Mouse (Mus musculus): ENCODE data around the gene Scgb1b20. TPM values are rescaled to one million over a fixed set of nuclear protein-coding genes. Genes with fewer than 3 reads are reported as not detected.
"Not testable (repeated sequence)": the region's sequence is repeated elsewhere in the genome, so short reads cannot be mapped to it uniquely, and the experiment has no call there.

Scgb1b20 gene
- total RNA-seq (2021) = not detected
- long read RNA-seq, experiment 1 = 0 reads
- long read RNA-seq, experiment 2 = 0 reads

GRCm38 (mm10) chr7:33372934-33373333, at the start of gene Scgb1b20:
TSS of gene Scgb1b20 (plus strand) at chr7:33373234.
- not testable (repeated sequence) for DNase-seq

DNA sequence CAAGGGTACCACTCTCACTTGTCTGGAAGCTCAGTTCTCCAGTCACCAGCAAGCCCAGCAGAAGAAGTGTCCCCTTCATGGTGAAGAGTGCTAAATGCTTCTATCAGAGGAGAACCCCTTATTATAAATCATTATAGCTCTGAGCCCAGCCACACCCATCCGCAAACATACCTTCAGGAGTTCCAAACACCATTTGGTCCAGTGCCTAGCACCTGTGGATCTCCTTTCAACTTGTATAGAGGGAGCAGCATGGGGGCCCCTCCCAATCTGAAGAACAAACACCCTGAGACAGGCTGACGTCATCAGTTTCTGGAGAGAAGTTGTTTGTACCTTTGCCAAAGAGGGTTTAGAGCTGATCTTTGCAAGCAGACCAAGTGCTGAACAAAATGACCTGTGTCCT, 6.8 kb upstream of the Scgb1b20 start, which contains the start of gene Scgb2b20:
Gene Scgb2b20 (minus strand): TSS at position 101 of the 400 bp plus-strand sequence.
- not testable (repeated sequence) for DNase-seq

- not testable (repeated sequence) for DNase-seq
These were observed 26.7 kb downstream of the Scgb1b20 start for GRCm38 (mm10) chr7:33399749-33400148.

DNA sequence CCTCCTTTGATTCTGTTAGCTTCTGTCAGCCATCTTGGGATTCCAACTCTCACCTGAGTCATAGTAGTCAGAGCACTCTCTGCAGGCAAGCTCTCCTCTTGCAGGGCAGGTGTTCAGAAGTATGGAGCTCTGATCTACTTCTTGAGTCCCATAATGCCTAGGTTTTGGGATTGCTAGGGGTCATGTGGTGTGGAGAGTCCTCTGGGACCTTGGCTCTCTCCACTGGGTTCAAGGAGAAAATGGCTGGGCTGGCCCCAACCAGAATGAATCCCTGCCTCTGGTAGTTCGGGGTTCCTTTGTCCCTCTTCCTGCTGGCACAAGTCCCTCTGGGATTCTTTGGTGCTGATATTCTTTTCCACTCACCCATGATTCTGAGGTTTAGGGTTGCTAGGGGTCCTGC, 28.6 kb downstream of the Scgb1b20 start:
- no peak for DNase-seq

GRCm38 (mm10) chr7:33409681-33410080, 36.6 kb downstream of the Scgb1b20 start:
- DNase-seq = not testable (repeated sequence)

Other genes with a start within 250 kb of the Scgb1b20 start
- not detected for gene Scgb2b18, start 199.4 kb upstream of the Scgb1b20 start, total RNA-seq (2021)
- gene Scgb1b18, start 187.7 kb upstream of the Scgb1b20 start, total RNA-seq (2021) = not detected
- not detected for gene Scgb2b19, start 92.9 kb upstream of the Scgb1b20 start, total RNA-seq (2021)
- gene Scgb1b19, start 85.9 kb upstream of the Scgb1b20 start, total RNA-seq (2021) = not detected
- gene Scgb2b20, start 6.9 kb upstream of the Scgb1b20 start, total RNA-seq (2021) = not detected
- not detected for gene Scgb2b21, start 147.2 kb downstream of the Scgb1b20 start, total RNA-seq (2021)